ENCODE assay signal across 16 mouse cellular contexts in genomic region chr3:25916535-25916934, GRCm38 (mm10).
"Had no signal": no experiment of that assay in that cellular context is flagged by ENCODE, and none has a peak within 500 bp of the region (broad histone marks: within the 10 kb centered on the region; RNA-seq: fewer than 3 reads in every experiment).

No protein-coding gene starts in this region.

- H3K4me1 ChIP-seq: kidney, embryonic 15.5 days; liver, embryonic 13.5 days; neural tube, embryonic 13.5 days had no signal

- H3K27ac ChIP-seq: kidney, embryonic 15.5 days; left cerebral cortex, adult 2 months; liver, embryonic 13.5 days; neural tube, embryonic 13.5 days had no signal

- H3K4me3 ChIP-seq: kidney, embryonic 15.5 days; left cerebral cortex, adult 2 months; liver, embryonic 13.5 days; myocyte; neural tube, embryonic 13.5 days had no signal

- H3K27me3 ChIP-seq: kidney, embryonic 15.5 days; liver, embryonic 13.5 days; neural tube, embryonic 13.5 days had no signal

- H3K9me3 ChIP-seq: kidney, embryonic 15.5 days; liver, embryonic 13.5 days; neural tube, embryonic 13.5 days had no signal

- H3K4me2 ChIP-seq: kidney, embryonic 15.5 days; liver, embryonic 13.5 days; midbrain, embryonic 11.5 days; neural tube, embryonic 13.5 days had no signal

- DNase-seq: kidney, postnatal 10 days; kidney, postnatal 36 days; layer of hippocampus, postnatal 36 days; liver, embryonic 13.5 days; lung, adult 2 months; lung, postnatal 14 days; lung, postnatal 4 days; midbrain, embryonic 14.5 days; retina, postnatal 1 day; thymus, adult 18-20 months; thymus, postnatal 36 days had no signal

- H3K9ac ChIP-seq: kidney, embryonic 15.5 days; liver, embryonic 13.5 days; neural tube, embryonic 13.5 days had no signal

- H3K36me3 ChIP-seq: kidney, embryonic 15.5 days; liver, embryonic 13.5 days; neural tube, embryonic 13.5 days had no signal
